21 mouse cellular contexts compared by ENCODE assay signal in genomic region chr9:106726891-106727290, GRCm38 (mm10). TPM values are rescaled to one million over a fixed set of nuclear protein-coding genes. Genes with fewer than 3 reads are reported as not detected.
DNase-seq lines count a peak whose midpoint lies in the region; ATAC-seq lines count a peak whose summit lies in the region.
"Had no signal": no experiment of that assay in that cellular context is flagged by ENCODE, and none has a peak within 500 bp of the region (broad histone marks: within the 10 kb centered on the region; RNA-seq: fewer than 3 reads in every experiment).

No protein-coding gene starts in this region.

- H3K4me1 ChIP-seq in liver, embryonic 11.5 days (replicated peaks; ENCODE audit: control insufficient read depth, insufficient read depth, low read length) = peaks cover 4% of the 10 kb centered on the region
- no peaks in the 10 kb centered on the region for H3K4me1 ChIP-seq in forebrain, embryonic 10.5 days
- H3K4me1 ChIP-seq: embryonic facial prominence, embryonic 15.5 days; kidney, embryonic 15.5 days had no signal

- no peak overlapping the region for H3K4me3 ChIP-seq in liver, embryonic 11.5 days (ENCODE audit: low read depth, low read length)
- no peak overlapping the region for H3K4me3 ChIP-seq in forebrain, embryonic 10.5 days
- H3K4me3 ChIP-seq: embryonic facial prominence, embryonic 15.5 days; kidney, embryonic 15.5 days had no signal

- no peaks in the 10 kb centered on the region for H3K27me3 ChIP-seq in liver, embryonic 11.5 days (replicated peaks; ENCODE audit: control insufficient read depth, insufficient read depth, low read length)
- no peaks in the 10 kb centered on the region for H3K27me3 ChIP-seq in forebrain, embryonic 10.5 days (ENCODE audit: poor library complexity, severe bottlenecking)
- H3K27me3 ChIP-seq: CH12.LX; embryonic facial prominence, embryonic 15.5 days; kidney, embryonic 15.5 days had no signal

- peak; percentile 55 for DNase-seq in heart, adult 11 months
- DNase-seq in heart, adult 18-20 months = no peak
- DNase-seq in MEL-GATA-1-ER (ENCODE audit: extremely low read depth, low read depth) = peak; percentile 46
- peak; percentile 34 for DNase-seq in liver, embryonic 11.5 days (ENCODE audit: low spot score)
- no peak for DNase-seq in yolk sac, embryonic 10.5 days (ENCODE audit: low spot score)
- no peak for DNase-seq in spleen, postnatal 4 days (ENCODE audit: low spot score in 2 of 2)
- no peak for DNase-seq in forebrain, embryonic 10.5 days (ENCODE audit: extremely low spot score, low spot score)
- DNase-seq: cerebellum, adult 11 months; cerebellum, postnatal 14 days; gastrocnemius, postnatal 10 days; kidney, postnatal 4 days; layer of hippocampus, postnatal 36 days; right cerebral cortex, postnatal 4 days; thymus, adult 2 months had no signal

- H3K36me3 ChIP-seq in liver, embryonic 11.5 days (ENCODE audit: control insufficient read depth, insufficient read depth, low read length) = no peaks in the 10 kb centered on the region
- H3K36me3 ChIP-seq in forebrain, embryonic 10.5 days (replicated peaks) = peaks cover 11% of the 10 kb centered on the region

- H3K9me3 ChIP-seq in liver, embryonic 11.5 days (ENCODE audit: control insufficient read depth, low read length) = no peaks in the 10 kb centered on the region
- no peaks in the 10 kb centered on the region for H3K9me3 ChIP-seq in forebrain, embryonic 10.5 days
- H3K9me3 ChIP-seq: embryonic facial prominence, embryonic 15.5 days; kidney, embryonic 15.5 days had no signal

- H3K27ac ChIP-seq in liver, embryonic 11.5 days (ENCODE audit: low read depth, low read length) = peak overlapping the region; percentile 41; the same call in 1 of the 2 replicates
- H3K27ac ChIP-seq in forebrain, embryonic 10.5 days = no peak overlapping the region
- H3K27ac ChIP-seq: embryonic facial prominence, embryonic 15.5 days; kidney, embryonic 15.5 days had no signal

- no peak overlapping the region for H3K9ac ChIP-seq in liver, embryonic 11.5 days (ENCODE audit: low read depth, low read length)
- H3K9ac ChIP-seq: embryonic facial prominence, embryonic 15.5 days; kidney, embryonic 15.5 days had no signal

- ATAC-seq in liver, embryonic 11.5 days (replicated peaks; ENCODE audit: low FRiP score) = peak; percentile 96
- ATAC-seq in megakaryocyte progenitor cell, adult 5-6 weeks (replicated peaks; ENCODE audit: poor library complexity) = peak; percentile 96
- ATAC-seq: hindbrain, embryonic 16.5 days; intestine, embryonic 16.5 days; lung, postnatal 0 days had no signal

- 0 out of 2 replicates have a peak overlapping the region, but pooled peaks have one; percentile 18 for H3K4me2 ChIP-seq in liver, embryonic 11.5 days
- H3K4me2 ChIP-seq: embryonic facial prominence, embryonic 15.5 days; kidney, embryonic 15.5 days had no signal

- WGBS in liver, embryonic 11.5 days = 38% methylated on average over 1 of the region's 1 CpGs
- 100% methylated on average over 1 of the region's 1 CpGs for WGBS in forebrain, embryonic 10.5 days

RNA-seq across cellular contexts. Expression of gene Tex264, which starts 41.2 kb away (rescaled TPM):
- 10 to 100 TPM; 42.2 to 45.6 TPM for total RNA-seq in heart, adult 18-20 months (2021)
- 29.3 and 33.1 TPM in 2 replicates for polyA plus RNA-seq in liver, embryonic 11.5 days (2014; fragmentation: Nextera tagmentation; extraction: Ambion mirVana)
- 12.1 and 14.8 TPM in 2 replicates for total RNA-seq in megakaryocyte progenitor cell, adult 5-6 weeks (2015)
- 19.6 and 21.9 TPM in 2 replicates for total RNA-seq in megakaryocyte progenitor cell, adult 5-6 weeks (2017)
- polyA plus RNA-seq in forebrain, embryonic 10.5 days (2016; fragmentation: Nextera tagmentation; extraction: Ambion mirVana) = 25.6 and 26.5 TPM in 2 replicates

Comparison
In these comparisons a context has a peak if more than half of its experiments do, and no peak if none do; other contexts are left out.
1. DNase-seq: peak in heart, adult 11 months (single experiment), MEL-GATA-1-ER (single experiment) and liver, embryonic 11.5 days (single experiment); none in heart, adult 18-20 months (0 of 2), yolk sac, embryonic 10.5 days (single experiment), spleen, postnatal 4 days (0 of 2) and forebrain, embryonic 10.5 days (single experiment).